Mouse (Mus musculus) thymus, postnatal 25 days (tissue): ENCODE results near the gene Rhoh.

ENCODE experiments used
- DNase-seq: peaks from one replicate; pipeline ENCODE4 v3.0.0; 2022

Rhoh gene

GRCm38 (mm10) chr5:65933258-65933657 is 72.2 kb downstream of the Rhoh start:
- peak; percentile 53 for DNase-seq

- no peak for DNase-seq
Observed at GRCm38 (mm10) chr5:65933764-65934163, 72.8 kb downstream of the Rhoh start.

- DNase-seq = peak; percentile 72
Observed at GRCm38 (mm10) chr5:65934783-65935182, 73.8 kb downstream of the Rhoh start, which contains the start of gene Chrna9. Gene Chrna9, plus strand, starts transcription at chr5:65934921.

GRCm38 (mm10) chr5:65937011-65937726 is 76.2 kb downstream of the Rhoh start:
- peak; percentile 61 for DNase-seq

- peak; percentile 94 for DNase-seq
Observed at GRCm38 (mm10) chr5:65937998-65938715, 77.1 kb downstream of the Rhoh start.

- no peak for DNase-seq
Observed at GRCm38 (mm10) chr5:65941145-65941544, 80.1 kb downstream of the Rhoh start.
